Mouse (Mus musculus) limb, embryonic 11.5 days (tissue): ENCODE measurements around the gene Tmem151b. TPM values are rescaled to one million over a fixed set of nuclear protein-coding genes. Genes with fewer than 3 reads are reported as not detected.

Experiments
- ATAC-seq: fragments of 200-750 bp; cut with Nextera tagmentation; 2 replicates; pipeline ENCODE4 v1.8.0; 2017; ENCODE audit warnings: low read depth; ENCODE audit not compliant: insufficient number of reproducible peaks, low FRiP score, low TSS enrichment
- DNase-seq: peaks from one replicate; pipeline ENCODE4 v3.0.0-alpha.2; 2015; ENCODE audit warnings: low spot score
- H3K27ac ChIP-seq: fragments of 300-500 bp; sonication (generic); replicated peaks from 2 replicates; pipeline ENCODE4 v1.5.1; 2014; ENCODE audit warnings: low read depth, mild to moderate bottlenecking, low read length
- H3K27me3 ChIP-seq: fragments of 300-500 bp; sonication (generic); 2 replicates; pipeline ENCODE4 v1.6.1; 2014; ENCODE audit warnings: mild to moderate bottlenecking, low read length, mixed read lengths; ENCODE audit not compliant: control insufficient read depth, insufficient read depth
- H3K36me3 ChIP-seq: fragments of 300-500 bp; sonication (generic); 2 replicates; pipeline ENCODE4 v1.6.1; 2014; ENCODE audit warnings: mild to moderate bottlenecking, low read length, moderate library complexity, mixed read lengths; ENCODE audit not compliant: control insufficient read depth, insufficient read depth
- H3K4me1 ChIP-seq: fragments of 300-500 bp; sonication (generic); 2 replicates; pipeline ENCODE4 v1.6.1; 2014; ENCODE audit warnings: low read length, mixed read lengths; ENCODE audit not compliant: control insufficient read depth, insufficient read depth
- H3K4me2 ChIP-seq: fragments of 300-500 bp; sonication (generic); 2 replicates; pipeline ENCODE4 v1.6.1; 2014; ENCODE audit warnings: low read depth, mild to moderate bottlenecking, moderate library complexity; ENCODE audit not compliant: severe bottlenecking
- H3K4me3 ChIP-seq: fragments of 300-500 bp; sonication (generic); 2 replicates; pipeline ENCODE4 v1.5.1; 2014; ENCODE audit warnings: low read depth, low read length
- H3K9ac ChIP-seq: fragments of 300-500 bp; sonication (generic); 2 replicates; pipeline ENCODE4 v1.6.1; 2014; ENCODE audit warnings: mild to moderate bottlenecking, low read length
- H3K9me3 ChIP-seq: fragments of 300-500 bp; sonication (generic); 2 replicates; pipeline ENCODE4 v1.6.1; 2016; ENCODE audit warnings: low read length; ENCODE audit not compliant: control insufficient read depth
- WGBS: fragments of 180-500 bp; shearing (Covaris S2); extraction: QIAGEN DNeasy Blood & Tissue Kit; methylation state at CpG from one replicate; pipeline ENCODE4 v1.1.7; 2014; 5-methylcytosine and 5-hydroxymethylcytosine counted together
- polyA plus RNA-seq: library from polyadenylated mRNA; unstranded; fragments of >200 nt; fragmentation: Nextera tagmentation; extraction: Ambion mirVana; gene quantifications from 2 replicates; pipeline ENCODE4 v1.2.1, GENCODE M21; 2014

Tmem151b gene
- polyA plus RNA-seq, 1 experiment from 2014 or later = 5.2 TPM

DNA sequence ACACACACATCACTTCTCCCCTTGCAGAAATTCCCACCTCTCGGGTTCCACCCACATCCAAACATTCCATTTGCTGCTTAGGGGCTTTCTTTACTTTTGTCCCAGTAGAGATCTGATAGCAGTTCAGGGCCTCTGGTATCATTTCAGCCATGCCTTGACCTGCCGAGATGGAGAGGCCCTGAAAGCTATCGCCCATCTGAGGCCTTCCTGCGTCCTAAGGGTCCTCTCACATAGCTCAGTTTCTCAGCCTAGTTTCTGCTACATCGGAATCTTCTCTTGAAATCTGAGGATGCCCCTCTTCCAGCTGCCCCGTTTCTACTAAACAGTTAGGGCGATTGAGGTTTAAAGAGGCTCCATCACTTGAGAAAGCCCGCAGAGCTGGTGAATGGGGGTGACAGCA, 44.7 kb upstream of the Tmem151b start:
- DNase-seq = no peak
- H3K9ac ChIP-seq = no peak overlapping the region

DNA sequence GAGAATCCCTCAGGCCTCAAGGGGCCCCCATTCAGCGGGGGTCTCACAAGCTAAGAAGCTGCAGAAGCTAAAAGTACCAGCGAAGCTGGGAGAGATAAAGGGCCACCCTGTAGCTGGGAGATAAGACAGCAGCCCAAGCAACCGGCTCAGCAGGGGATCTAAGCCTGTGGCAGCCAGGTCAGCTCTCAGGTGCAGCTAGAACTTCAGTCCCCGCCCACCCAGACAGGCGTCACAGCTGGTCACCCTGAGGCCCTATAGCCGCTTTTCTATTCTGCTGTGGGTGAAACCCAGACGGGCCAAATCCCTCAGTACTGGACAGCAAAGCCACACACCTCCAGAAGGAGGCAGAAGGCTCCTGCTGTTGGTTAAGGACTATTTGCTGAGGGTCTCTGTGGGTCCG, 44.0 kb upstream of the Tmem151b start:
- Histone ChIP-seq H3K4me1 (peaks cover 28% of the 10 kb centered on the region), H3K36me3 (peaks cover 5% of the 10 kb centered on the region), H3K27me3 (peaks cover 25% of the 10 kb centered on the region), H3K4me2 (peak overlapping the region; percentile 24; the same call in 1 of the 2 replicates), H3K4me3 (no peak overlapping the region), H3K9ac (peak overlapping the region; percentile 1; the same call in 1 of the 2 replicates), H3K27ac (no peak overlapping the region), H3K9me3 (no peaks in the 10 kb centered on the region; the same call in 1 of the 2 replicates)
- 27% methylated on average over 8 of the region's 8 CpGs for whole genome bisulfite sequencing
- ATAC-seq (no peak), DNase-seq (no peak)

More for the DNA sequence above, 44.7 kb upstream of the Tmem151b start:
- Histone ChIP-seq H3K36me3 (peaks cover 2% of the 10 kb centered on the region; the same call in 1 of the 2 replicates), H3K9me3 (no peaks in the 10 kb centered on the region; the same call in 1 of the 2 replicates), H3K4me2 (peak overlapping the region; percentile 31), H3K4me3 (peak overlapping the region; percentile 50; the same call in 1 of the 2 replicates), H3K4me1 (peaks cover 28% of the 10 kb centered on the region), H3K27ac (no peak overlapping the region), H3K27me3 (peaks cover 25% of the 10 kb centered on the region)
- no peak for ATAC-seq
- 45% methylated on average over 8 of the region's 8 CpGs for WGBS

DNA sequence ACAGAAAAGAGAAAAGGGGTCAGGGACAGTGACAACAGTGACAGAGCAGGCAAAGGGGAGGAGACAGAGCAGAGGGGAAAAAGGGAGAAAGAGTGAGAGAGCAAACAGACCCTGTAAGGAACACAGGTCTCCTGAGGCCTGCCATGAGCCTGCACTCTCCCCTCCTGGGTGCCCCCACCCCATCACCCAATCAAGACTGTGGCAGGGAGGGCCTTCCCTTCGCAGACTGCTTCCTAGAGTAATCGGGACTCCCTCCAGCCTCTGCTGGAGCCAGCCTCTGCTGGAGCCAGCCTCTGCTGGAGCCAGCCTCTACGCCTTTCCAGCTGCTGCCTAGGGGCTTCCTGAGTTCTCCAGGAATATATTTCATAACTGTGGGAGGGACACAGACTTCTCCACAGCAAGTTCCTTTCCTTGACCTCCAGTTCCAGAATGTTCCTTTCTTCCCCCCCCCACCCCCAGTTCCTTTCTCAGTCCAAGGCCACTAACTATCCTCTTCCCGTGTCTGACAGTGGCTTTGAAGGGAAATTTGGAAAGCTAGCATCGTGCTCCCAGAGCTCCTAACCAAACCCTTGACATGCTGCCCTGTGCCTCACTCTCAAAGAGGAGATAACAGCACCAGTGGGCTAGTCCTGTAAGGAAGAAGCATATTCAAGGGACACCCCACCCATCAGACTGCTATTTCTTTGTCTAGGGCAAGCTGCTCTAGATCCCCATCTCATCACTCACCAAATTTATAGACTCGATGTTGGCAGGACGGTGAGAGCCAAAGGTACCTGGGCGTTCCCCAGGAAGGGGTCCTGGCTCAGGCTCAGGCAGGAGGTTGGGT, 43.3 kb upstream of the Tmem151b start:
- H3K27ac ChIP-seq = no peak overlapping the region
- no peak overlapping the region for H3K4me3 ChIP-seq
- no peaks in the 10 kb centered on the region; the same call in 1 of the 2 replicates for H3K9me3 ChIP-seq
- H3K27me3 ChIP-seq = peaks cover 25% of the 10 kb centered on the region
- H3K4me1 ChIP-seq = peaks cover 28% of the 10 kb centered on the region
- H3K36me3 ChIP-seq = peaks cover 5% of the 10 kb centered on the region
- H3K9ac ChIP-seq = peak overlapping the region; percentile 28; the same call in 1 of the 2 replicates
- WGBS = 53% methylated on average over 8 of the region's 8 CpGs
- DNase-seq (no peak), ATAC-seq (no peak)
- no peak overlapping the region for H3K4me2 ChIP-seq

DNA sequence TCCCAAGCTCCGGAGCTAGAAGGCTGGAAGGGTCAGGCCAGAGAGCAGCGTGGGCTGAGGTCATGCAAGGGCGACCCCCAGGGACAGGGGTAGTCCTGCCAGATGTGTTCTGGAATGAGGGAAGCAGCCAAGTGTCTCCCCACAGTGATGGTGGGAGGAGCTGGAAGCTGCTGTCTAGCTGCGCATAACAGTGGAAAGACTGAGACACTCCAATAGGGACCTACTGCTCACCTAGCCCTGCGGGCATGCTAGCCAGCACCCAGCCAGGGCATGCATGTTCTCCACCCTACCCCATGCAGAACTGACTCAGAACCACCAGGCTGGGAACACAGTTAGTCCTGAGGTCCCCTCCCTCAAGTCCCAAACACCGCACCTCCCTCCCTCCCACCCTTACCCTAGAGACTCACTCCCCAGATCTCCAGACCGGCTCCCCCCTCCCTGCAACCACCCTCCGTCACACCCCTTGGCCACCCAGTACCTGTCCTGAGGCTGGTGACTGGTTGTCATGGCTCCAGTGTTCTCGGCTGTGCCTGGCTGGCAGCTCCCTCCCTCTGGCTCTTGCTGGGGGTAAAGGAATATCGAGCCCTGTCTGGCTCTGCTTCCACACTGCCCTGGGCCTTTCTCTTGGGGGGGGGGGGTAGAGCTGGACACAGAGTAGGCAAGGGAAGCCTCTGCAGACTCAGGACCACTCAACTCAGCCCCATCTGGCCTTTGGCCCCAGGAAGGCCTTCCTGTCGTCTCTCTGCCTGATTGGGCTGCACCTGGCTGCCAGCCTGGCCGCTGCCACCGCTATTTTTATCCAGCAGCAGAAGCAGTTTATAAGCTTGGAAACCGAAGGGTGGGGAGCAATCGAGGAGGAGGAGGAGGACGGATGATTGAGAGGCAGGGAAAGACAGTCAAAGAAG, 42.5 kb upstream of the Tmem151b start:
- Histone ChIP-seq H3K9ac (peak overlapping the region; percentile 28; the same call in 1 of the 2 replicates), H3K4me2 (no peak overlapping the region)
- DNase-seq = no peak

DNA sequence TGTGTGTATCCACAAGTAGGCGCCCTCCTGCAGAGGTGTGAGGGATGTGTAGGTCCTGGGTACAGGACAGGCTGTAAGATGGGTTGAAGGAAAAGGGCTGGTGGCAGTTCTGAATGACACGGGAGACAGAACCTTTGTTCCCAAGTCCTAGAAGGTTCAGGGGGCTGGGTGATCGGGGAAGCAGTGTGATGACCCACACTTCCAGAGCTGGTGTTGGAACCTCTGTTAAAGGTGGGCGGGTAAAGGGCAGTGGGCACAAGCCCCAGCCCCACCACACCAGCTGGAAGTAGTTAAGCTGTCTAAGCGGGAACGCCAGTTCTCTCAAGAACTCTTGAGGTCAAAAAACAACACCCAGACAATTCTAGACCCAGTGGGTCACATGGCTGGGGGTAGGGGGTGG, 40.9 kb upstream of the Tmem151b start:
- H3K27me3 ChIP-seq = peaks cover 21% of the 10 kb centered on the region
- no peak overlapping the region for H3K27ac ChIP-seq
- no peak overlapping the region for H3K4me2 ChIP-seq
- H3K9me3 ChIP-seq = no peaks in the 10 kb centered on the region; the same call in 1 of the 2 replicates
- DNase-seq = no peak
- H3K4me1 ChIP-seq = peaks cover 22% of the 10 kb centered on the region; the same call in 1 of the 2 replicates
- H3K9ac ChIP-seq = no peak overlapping the region
- ATAC-seq = no peak
- no peak overlapping the region for H3K4me3 ChIP-seq
- H3K36me3 ChIP-seq = peaks cover 8% of the 10 kb centered on the region
- WGBS = 60% methylated on average over 6 of the region's 6 CpGs

More for the DNA sequence above, 42.5 kb upstream of the Tmem151b start:
- Histone ChIP-seq H3K4me1 (peaks cover 26% of the 10 kb centered on the region), H3K36me3 (peaks cover 8% of the 10 kb centered on the region), H3K27ac (no peak overlapping the region), H3K27me3 (peaks cover 25% of the 10 kb centered on the region), H3K9me3 (no peaks in the 10 kb centered on the region; the same call in 1 of the 2 replicates), H3K4me3 (no peak overlapping the region)
- 54% methylated on average over 16 of the region's 16 CpGs for WGBS
- no peak for ATAC-seq

DNA sequence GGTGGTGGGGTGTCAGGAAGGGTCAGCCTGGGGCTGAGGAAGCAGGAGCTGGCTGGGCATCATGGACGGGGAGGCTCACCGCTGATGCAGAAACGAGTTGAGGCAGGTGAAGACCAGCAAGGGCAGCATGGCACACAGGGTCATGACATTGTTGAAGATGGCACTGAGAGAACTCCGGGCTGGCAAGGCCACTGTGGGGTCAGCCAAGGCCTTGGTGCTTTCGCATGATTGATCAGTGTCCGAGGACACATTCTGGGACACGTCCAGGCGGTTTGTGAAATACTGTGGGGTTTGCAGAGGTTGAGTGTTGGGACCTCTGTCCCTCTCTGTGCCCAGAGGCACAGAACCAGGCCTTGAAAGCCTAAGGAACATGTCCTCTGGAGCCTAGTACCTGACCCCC, 40.4 kb upstream of the Tmem151b start:
- H3K9ac ChIP-seq = no peak overlapping the region
- WGBS = 96% methylated on average over 8 of the region's 8 CpGs
- H3K4me3 ChIP-seq = no peak overlapping the region
- H3K36me3 ChIP-seq = peaks cover 8% of the 10 kb centered on the region
- no peak overlapping the region for H3K4me2 ChIP-seq
- no peak overlapping the region for H3K27ac ChIP-seq
- H3K4me1 ChIP-seq = peaks cover 21% of the 10 kb centered on the region
- H3K27me3 ChIP-seq = peaks cover 17% of the 10 kb centered on the region
- DNase-seq = no peak
- no peak for ATAC-seq
- H3K9me3 ChIP-seq = no peaks in the 10 kb centered on the region; the same call in 1 of the 2 replicates

DNA sequence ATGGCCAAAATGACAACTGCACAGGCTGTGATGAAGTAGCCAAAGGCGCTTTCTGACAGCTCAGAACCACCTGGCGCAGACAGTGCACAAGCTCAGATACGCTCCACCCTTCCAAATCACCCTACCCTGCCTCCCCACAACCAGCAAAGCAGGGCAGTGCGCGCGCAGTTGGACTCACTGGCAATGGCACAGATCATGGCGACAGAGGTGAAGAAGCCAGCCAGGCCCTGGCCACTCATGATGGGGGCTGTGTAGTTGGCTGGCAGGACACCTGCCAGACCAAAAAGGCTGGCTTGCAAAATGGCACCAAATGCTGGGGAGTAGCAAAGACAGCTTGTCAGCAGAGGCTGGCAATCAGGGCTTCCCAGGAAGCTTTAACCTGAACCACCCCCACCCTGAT, 39.8 kb upstream of the Tmem151b start:
- Histone ChIP-seq H3K27ac (no peak overlapping the region), H3K9me3 (no peaks in the 10 kb centered on the region), H3K4me2 (no peak overlapping the region), H3K4me1 (peaks cover 22% of the 10 kb centered on the region), H3K27me3 (peaks cover 11% of the 10 kb centered on the region), H3K9ac (no peak overlapping the region), H3K36me3 (peaks cover 8% of the 10 kb centered on the region), H3K4me3 (no peak overlapping the region)
- WGBS = 97% methylated on average over 7 of the region's 7 CpGs
- ATAC-seq (no peak), DNase-seq (no peak)

DNA sequence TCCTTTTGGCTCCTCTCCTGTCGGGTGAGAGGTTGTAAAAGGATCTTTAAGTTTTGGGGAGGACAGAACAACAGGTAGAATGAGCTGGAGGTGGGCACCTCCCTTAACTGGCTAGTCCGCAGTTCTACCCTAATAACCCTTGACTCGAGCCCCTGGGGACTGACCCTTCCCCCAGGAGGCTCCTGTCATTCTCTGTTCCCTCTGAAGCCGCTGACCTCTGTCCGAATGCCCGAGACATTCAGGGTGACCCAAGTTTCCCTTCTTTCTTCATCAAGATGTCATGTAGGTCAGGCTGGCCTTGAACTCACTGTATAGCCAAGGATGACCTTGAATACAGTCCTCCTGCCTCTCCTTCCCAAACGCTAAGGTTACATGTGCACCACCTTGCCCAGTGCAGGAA, 38.9 kb upstream of the Tmem151b start:
- Histone ChIP-seq H3K4me2 (no peak overlapping the region), H3K36me3 (peaks cover 8% of the 10 kb centered on the region), H3K4me3 (no peak overlapping the region), H3K4me1 (peaks cover 19% of the 10 kb centered on the region), H3K9me3 (no peaks in the 10 kb centered on the region), H3K9ac (no peak overlapping the region), H3K27me3 (peaks cover 4% of the 10 kb centered on the region; the same call in 1 of the 2 replicates), H3K27ac (no peak overlapping the region)
- no peak for ATAC-seq
- WGBS = 88% methylated on average over 7 of the region's 7 CpGs
- DNase-seq = no peak
